ENCODE assay signal across 10 mouse cellular contexts in the genomic region with DNA sequence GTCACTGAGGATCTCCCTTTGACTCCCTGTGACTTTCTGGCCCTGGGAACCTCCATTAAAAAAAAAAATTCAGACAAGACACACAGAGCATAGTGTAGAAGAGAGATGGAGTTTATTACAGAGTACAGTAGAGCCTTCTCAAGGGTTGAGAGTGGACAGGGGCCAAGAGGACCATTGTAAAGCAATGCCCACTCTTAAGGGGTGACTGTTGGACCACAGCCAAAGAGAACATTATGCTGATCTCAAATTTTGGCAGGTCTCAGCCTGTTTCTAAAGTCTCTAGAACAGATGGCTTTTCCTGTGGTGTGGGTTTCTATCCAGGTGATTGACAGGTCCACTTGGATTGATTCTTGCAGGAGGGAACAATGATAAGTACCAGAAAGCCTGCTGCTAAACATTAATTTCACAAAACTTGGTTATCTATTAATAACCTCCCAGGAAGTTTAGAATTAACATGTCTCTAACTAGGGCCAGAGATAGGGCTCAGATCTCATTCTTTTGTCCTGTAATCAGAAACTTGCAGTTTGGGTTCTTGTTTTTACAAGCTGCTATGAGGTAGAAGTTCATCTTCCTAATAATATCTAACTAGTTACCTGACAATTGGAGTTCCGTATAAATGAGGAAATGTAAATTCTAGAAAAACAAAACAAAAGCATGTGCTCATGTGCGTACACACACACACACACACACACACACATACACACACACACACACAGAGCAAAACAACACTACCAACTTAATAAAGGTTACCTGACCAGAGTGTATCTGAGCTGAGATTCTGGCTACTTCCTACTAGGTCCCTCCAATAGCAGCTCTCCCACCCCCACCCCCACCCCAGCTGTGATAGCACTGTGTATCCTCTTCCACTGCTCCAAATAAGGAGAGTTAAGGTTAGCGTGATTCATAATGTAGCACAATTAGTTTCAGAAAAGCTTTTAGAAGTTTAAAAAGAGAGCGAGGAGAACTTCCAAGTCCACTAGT. TPM values are rescaled to one million over a fixed set of nuclear protein-coding genes. Genes with fewer than 3 reads are reported as not detected.
DNase-seq lines count a peak whose midpoint lies in the region; ATAC-seq and TF ChIP-seq lines count a peak whose summit lies in the region.
"Had no signal": no experiment of that assay in that cellular context is flagged by ENCODE, and none has a peak within 500 bp of the region (broad histone marks: within the 10 kb centered on the region; RNA-seq: fewer than 3 reads in every experiment).

No protein-coding gene starts in this region.

- no peak overlapping the region for H3K4me3 ChIP-seq in heart, embryonic 15.5 days
- no peak overlapping the region for H3K4me3 ChIP-seq in lung, embryonic 14.5 days (ENCODE audit: low read depth, low read length)
- no peak overlapping the region for H3K4me3 ChIP-seq in lung, adult 2 months (replicated peaks; ENCODE audit: extremely low read depth, low read depth, low read length)
- H3K4me3 ChIP-seq in intestine, embryonic 15.5 days (replicated peaks) = no peak overlapping the region
- H3K4me3 ChIP-seq in stomach, embryonic 14.5 days (ENCODE audit: low read depth, low read length) = no peak overlapping the region

- TF ChIP-seq POLR2A in lung, adult 2 months (IDR thresholded peaks at IDR 0.05; ENCODE audit: borderline replicate concordance, extremely low read depth, low read depth, low read length) = no peak

- no peak for DNase-seq in heart, adult 18-20 months
- DNase-seq in lung, embryonic 14.5 days = peak; percentile 12
- no peak for DNase-seq in lung, adult 2 months
- DNase-seq in adrenal gland, postnatal 4 days (ENCODE audit: low spot score in 2 of 2) = no peak
- DNase-seq in Muller cell, postnatal 12 days (ENCODE audit: inconsistent ontology term) = no peak
- DNase-seq: cerebellum, postnatal 25 days had no signal

- no peaks in the 10 kb centered on the region for H3K36me3 ChIP-seq in heart, embryonic 15.5 days
- no peaks in the 10 kb centered on the region for H3K36me3 ChIP-seq in lung, embryonic 14.5 days (ENCODE audit: insufficient read depth)
- no peaks in the 10 kb centered on the region for H3K36me3 ChIP-seq in intestine, embryonic 15.5 days
- H3K36me3 ChIP-seq in stomach, embryonic 14.5 days (ENCODE audit: control insufficient read depth, insufficient read depth, low read length) = no peaks in the 10 kb centered on the region

- no peaks in the 10 kb centered on the region for H3K27me3 ChIP-seq in heart, embryonic 15.5 days
- H3K27me3 ChIP-seq in lung, embryonic 14.5 days (ENCODE audit: insufficient read depth, low read length) = no peaks in the 10 kb centered on the region
- no peaks in the 10 kb centered on the region for H3K27me3 ChIP-seq in intestine, embryonic 15.5 days (replicated peaks)
- H3K27me3 ChIP-seq in stomach, embryonic 14.5 days (ENCODE audit: control insufficient read depth, insufficient read depth, low read length) = no peaks in the 10 kb centered on the region

- no peak for TF ChIP-seq CTCF in lung, embryonic 14.5 days (IDR thresholded peaks at IDR 0.05; ENCODE audit: low read depth)
- no peak for TF ChIP-seq CTCF in lung, adult 2 months (IDR thresholded peaks at IDR 0.05; ENCODE audit: insufficient read depth, low read length)

- H3K9me3 ChIP-seq in heart, embryonic 15.5 days (replicated peaks) = no peaks in the 10 kb centered on the region
- no peaks in the 10 kb centered on the region for H3K9me3 ChIP-seq in lung, embryonic 14.5 days (ENCODE audit: low read depth, low read length)
- no peaks in the 10 kb centered on the region for H3K9me3 ChIP-seq in intestine, embryonic 15.5 days
- no peaks in the 10 kb centered on the region for H3K9me3 ChIP-seq in stomach, embryonic 14.5 days (ENCODE audit: control insufficient read depth, low read depth, low read length)

- 60% methylated on average over 4 of the region's 4 CpGs for WGBS in heart, embryonic 15.5 days
- 49% methylated on average over 4 of the region's 4 CpGs for WGBS in lung, embryonic 14.5 days
- WGBS in lung, adult 2 months = 68% methylated on average over 4 of the region's 4 CpGs
- WGBS in intestine, embryonic 15.5 days = 57% methylated on average over 4 of the region's 4 CpGs
- WGBS in stomach, embryonic 14.5 days = 53% methylated on average over 4 of the region's 4 CpGs

- ATAC-seq in heart, embryonic 15.5 days (replicated peaks; ENCODE audit: insufficient number of reproducible peaks, insufficient read depth, low FRiP score, low read depth) = no peak
- peak; percentile 21; the same call in 1 of the 2 replicates for ATAC-seq in lung, embryonic 14.5 days (ENCODE audit: insufficient read depth)
- ATAC-seq in intestine, embryonic 15.5 days = peak; percentile 53
- peak; percentile 48; the same call in 1 of the 2 replicates for ATAC-seq in stomach, embryonic 14.5 days (ENCODE audit: insufficient number of reproducible peaks, insufficient read depth, low FRiP score, low read depth)

- H3K4me2 ChIP-seq in heart, embryonic 15.5 days = peak overlapping the region; percentile 37
- H3K4me2 ChIP-seq in lung, embryonic 14.5 days = peak overlapping the region; percentile 21; the same call in 1 of the 2 replicates
- H3K4me2 ChIP-seq in intestine, embryonic 15.5 days (replicated peaks) = peak overlapping the region; percentile 26; the same call in 1 of the 2 replicates
- H3K4me2 ChIP-seq in stomach, embryonic 14.5 days (replicated peaks; ENCODE audit: low read depth, low read length) = peak overlapping the region; percentile 33

- H3K4me1 ChIP-seq in heart, embryonic 15.5 days (replicated peaks) = peaks cover 19% of the 10 kb centered on the region
- H3K4me1 ChIP-seq in lung, embryonic 14.5 days (ENCODE audit: insufficient read depth) = no peaks in the 10 kb centered on the region
- no peaks in the 10 kb centered on the region; the same call in 1 of the 2 replicates for H3K4me1 ChIP-seq in lung, adult 2 months (ENCODE audit: control insufficient read depth, insufficient read depth, low read length)
- H3K4me1 ChIP-seq in intestine, embryonic 15.5 days (replicated peaks) = peaks cover 18% of the 10 kb centered on the region; the same call in 1 of the 2 replicates
- H3K4me1 ChIP-seq in stomach, embryonic 14.5 days (ENCODE audit: control insufficient read depth, insufficient read depth, low read length) = peaks cover 20% of the 10 kb centered on the region; the same call in 1 of the 2 replicates

- no peak overlapping the region for H3K9ac ChIP-seq in heart, embryonic 15.5 days
- no peak overlapping the region for H3K9ac ChIP-seq in lung, embryonic 14.5 days
- no peak overlapping the region for H3K9ac ChIP-seq in intestine, embryonic 15.5 days
- no peak overlapping the region for H3K9ac ChIP-seq in stomach, embryonic 14.5 days (replicated peaks; ENCODE audit: low read depth, low read length)
- H3K9ac ChIP-seq: liver, embryonic 14.5 days had no signal

- H3K27ac ChIP-seq in heart, embryonic 15.5 days = no peak overlapping the region
- H3K27ac ChIP-seq in lung, embryonic 14.5 days (ENCODE audit: low read depth) = no peak overlapping the region
- no peak overlapping the region for H3K27ac ChIP-seq in intestine, embryonic 15.5 days
- H3K27ac ChIP-seq in stomach, embryonic 14.5 days (ENCODE audit: low read length) = no peak overlapping the region
- H3K27ac ChIP-seq: liver, embryonic 14.5 days had no signal

RNA-seq across cellular contexts. Expression of a gene that starts 1.0 kb away (rescaled TPM):
- polyA plus RNA-seq in heart, embryonic 15.5 days (2015; fragmentation: Nextera tagmentation; extraction: Ambion mirVana) = 22.5 and 25.2 TPM in 2 replicates
- 10 to 100 TPM; 28.1 to 28.2 TPM for total RNA-seq in heart, adult 18-20 months (2021)
- 37.6 and 39.3 TPM in 2 replicates for polyA plus RNA-seq in lung, embryonic 14.5 days (2014; fragmentation: Nextera tagmentation; extraction: Ambion mirVana)
- 26.9 and 34.2 TPM in 2 replicates for polyA plus RNA-seq in lung, adult 2 months (2012; rRNA removed)
- polyA plus RNA-seq in intestine, embryonic 15.5 days (2015; fragmentation: Nextera tagmentation; extraction: Ambion mirVana) = 21.1 and 25.5 TPM in 2 replicates
- 36.8 and 37.7 TPM in 2 replicates for polyA plus RNA-seq in stomach, embryonic 14.5 days (2014; fragmentation: Nextera tagmentation; extraction: Ambion mirVana)
- 10 to 100 TPM; 77.3 to 87.6 TPM for total RNA-seq in adrenal gland, postnatal 4 days (2021)

RNA-seq across cellular contexts. Expression of a gene that starts 45.7 kb away (rescaled TPM):
- polyA plus RNA-seq in heart, embryonic 15.5 days (2015; fragmentation: Nextera tagmentation; extraction: Ambion mirVana) = 1.9 and 3.3 TPM in 2 replicates
- total RNA-seq in heart, adult 18-20 months (2021) = under 1 TPM; 0.10 to 0.32 TPM
- 6.7 and 8.3 TPM in 2 replicates for polyA plus RNA-seq in lung, embryonic 14.5 days (2014; fragmentation: Nextera tagmentation; extraction: Ambion mirVana)
- polyA plus RNA-seq in lung, adult 2 months (2012; rRNA removed) = 6.2 and 6.6 TPM in 2 replicates
- 6.7 and 7.8 TPM in 2 replicates for polyA plus RNA-seq in intestine, embryonic 15.5 days (2015; fragmentation: Nextera tagmentation; extraction: Ambion mirVana)
- 6.3 and 9.1 TPM in 2 replicates for polyA plus RNA-seq in stomach, embryonic 14.5 days (2014; fragmentation: Nextera tagmentation; extraction: Ambion mirVana)
- 1 to 10 TPM; 2.7 to 3.6 TPM for total RNA-seq in adrenal gland, postnatal 4 days (2021)
